Mouse (Mus musculus) neutrophil, adult 65 days (primary cell): ENCODE results near the gene Col27a1. TPM values are rescaled to one million over a fixed set of nuclear protein-coding genes. Genes with fewer than 3 reads are reported as not detected.

ENCODE experiments used
- total RNA-seq: library from RNA; stranded (reverse); gene quantifications from 2 replicates; pipeline ENCODE4 v1.2.4, GENCODE M21; 2023

Col27a1 gene
- 0.57 and 0.63 TPM in 2 replicates for total RNA-seq

DNA sequence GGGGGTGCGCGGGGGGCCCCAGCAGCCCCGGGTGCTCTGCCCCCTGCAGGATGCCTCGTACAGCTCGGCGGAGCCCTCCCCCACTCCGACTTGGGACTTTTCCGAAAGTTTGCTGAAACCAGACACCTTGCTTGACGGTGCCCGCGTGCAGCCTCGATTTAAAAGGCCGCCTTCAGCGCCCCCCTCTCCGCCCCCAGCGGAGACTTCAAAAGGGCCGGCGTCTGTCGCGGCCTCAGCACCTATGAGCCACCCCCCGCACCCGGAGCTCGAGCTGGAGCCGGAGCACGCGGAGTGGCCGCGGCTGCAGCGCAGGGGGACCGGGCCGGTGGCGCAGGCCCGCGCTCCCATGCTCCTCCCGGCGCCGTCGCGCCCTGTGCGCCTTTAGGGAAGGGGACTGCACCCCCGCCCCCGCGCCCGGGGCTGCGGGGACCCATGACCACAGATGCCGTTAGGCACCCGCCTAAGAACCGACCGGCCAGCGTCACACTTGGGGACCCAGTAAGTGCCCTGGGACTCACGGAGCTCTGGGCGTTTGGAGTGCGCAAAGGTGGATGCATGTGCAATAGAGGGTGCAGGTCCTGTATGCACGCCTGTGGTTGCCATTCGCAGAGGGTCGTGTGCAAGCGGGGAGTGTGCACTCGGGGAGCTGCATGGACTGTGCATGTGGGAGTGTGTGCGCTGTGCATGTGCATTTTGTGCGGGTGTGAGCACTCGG, at the start of gene Col27a1:
Col27a1 (plus strand) TSS at position 98 of the 715 bp plus-strand sequence.

DNA sequence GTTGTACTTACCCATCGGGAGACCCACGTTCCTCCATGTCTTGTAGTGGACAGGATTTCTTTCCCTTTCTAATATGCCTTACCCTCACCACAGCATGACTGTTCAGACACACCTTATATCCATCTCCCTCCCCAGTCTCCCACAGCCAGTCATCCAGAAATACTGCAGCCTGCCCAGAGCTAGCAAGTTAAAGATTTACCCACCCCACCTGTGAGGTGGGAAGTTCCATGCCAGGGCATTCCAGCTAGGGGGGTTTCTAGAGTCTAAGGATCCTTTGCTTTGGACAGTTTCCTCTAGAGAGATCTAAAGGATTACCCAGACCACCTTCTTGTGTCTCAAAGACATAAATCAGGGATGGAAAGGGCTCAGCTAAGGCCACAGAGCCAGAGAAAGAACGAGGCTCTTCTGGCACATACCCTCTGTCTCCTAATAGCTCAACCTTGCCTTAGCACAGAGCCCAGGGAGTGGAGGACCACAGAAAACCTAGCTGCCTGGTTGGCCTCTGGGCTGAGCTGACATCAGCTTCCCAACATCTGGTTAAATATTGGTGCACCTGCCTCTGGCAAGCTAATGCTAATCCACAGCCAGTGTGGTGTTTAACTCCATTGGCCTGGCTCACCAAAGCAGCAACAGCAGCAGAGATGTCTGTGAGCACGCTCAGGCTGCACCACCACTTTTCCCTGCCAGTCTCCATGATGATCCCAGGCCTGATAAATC, 41.7 kb upstream of the Col27a1 start, which contains the start of gene Kif12:
Kif12 (minus strand) TSS at position 163 of the 717 bp plus-strand sequence.

DNA sequence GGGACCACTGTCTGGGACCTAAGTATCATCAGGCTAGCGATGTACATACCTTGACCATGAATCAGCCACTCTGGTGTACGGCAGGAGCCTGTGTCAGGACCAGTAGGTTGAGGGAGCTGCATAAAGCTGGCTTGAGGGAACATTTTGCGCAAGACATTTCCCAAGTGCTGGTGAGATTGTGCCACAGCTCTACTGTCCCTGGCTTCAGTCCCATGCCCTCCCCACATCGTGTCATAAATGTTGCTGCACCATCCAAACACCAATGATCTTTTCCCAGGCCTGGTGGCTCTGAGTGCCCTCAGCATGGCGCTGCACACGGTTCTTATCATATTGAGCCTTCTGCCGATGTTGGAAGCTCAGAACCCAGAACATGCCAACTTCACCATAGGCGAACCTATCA, 130.5 kb downstream of the Col27a1 start, which contains the start of gene Orm1:
Orm1 (plus strand) TSS at position 266 of the 400 bp plus-strand sequence.

GRCm38 (mm10) chr4:63355877-63356665, 142.3 kb downstream of the Col27a1 start, which contains the start of gene Orm3:
TSS of gene Orm3 (plus strand) at chr4:63356162.

DNA sequence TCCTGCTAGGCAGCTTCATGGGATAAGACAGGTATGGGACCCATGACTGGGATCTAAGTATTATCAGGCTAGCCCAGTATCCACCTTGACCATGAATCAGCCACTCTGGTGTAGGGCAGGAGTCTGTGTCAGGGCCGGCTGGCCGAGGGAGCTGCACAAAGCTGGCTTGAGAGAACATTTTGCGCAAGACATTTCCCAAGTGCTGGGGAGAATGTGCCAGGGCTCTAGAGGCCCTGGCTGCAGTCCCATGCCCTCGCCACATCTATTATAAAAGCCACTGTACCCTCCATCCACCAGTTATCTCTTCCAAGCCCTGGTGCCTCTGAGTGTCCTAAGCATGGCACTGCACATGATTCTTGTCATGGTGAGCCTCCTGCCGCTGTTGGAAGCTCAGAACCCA, 148.3 kb downstream of the Col27a1 start, which contains the start of gene Orm2:
Orm2 (plus strand) TSS at position 300 of the 400 bp plus-strand sequence.

Other genes starting within 250 kb of the Col27a1 start
- gene Zfp618, start 248.4 kb upstream of the Col27a1 start, total RNA-seq = not detected in 2 replicates
- gene Ambp, start 59.2 kb upstream of the Col27a1 start, total RNA-seq = not detected in 2 replicates
- not detected in 2 replicates for gene Kif12, start 41.9 kb upstream of the Col27a1 start, total RNA-seq
- 25.3 and 41.7 TPM in 2 replicates for gene Orm1, start 130.6 kb downstream of the Col27a1 start, total RNA-seq
- gene Orm3, start 142.2 kb downstream of the Col27a1 start, total RNA-seq = not detected in 2 replicates
- 2.6 and 2.9 TPM in 2 replicates for gene Orm2, start 148.4 kb downstream of the Col27a1 start, total RNA-seq
- gene Akna, start 189.3 kb downstream of the Col27a1 start, total RNA-seq = 260 and 309 TPM in 2 replicates